Mouse (Mus musculus): Measurements from ENCODE around the gene Psmd4. TPM values are rescaled to one million over a fixed set of nuclear protein-coding genes. Genes with fewer than 3 reads are reported as not detected.
A peak's percentile ranks its signal among the peaks of the same experiment; 100 is the strongest.

Gene Psmd4
- polyA plus RNA-seq (2016; fragmentation: Nextera tagmentation; extraction: Ambion mirVana) = 282 and 332 TPM in 2 replicates

GRCm38 (mm10) chr3:95042166-95042837, at the start of gene Psmd4:
TSS of gene Psmd4 (minus strand) at chr3:95042614.
- Histone ChIP-seq H3K27ac (peak within 1 kb of the TSS; percentile 86), H3K27me3 (ENCODE audit: insufficient read depth, poor library complexity, severe bottlenecking) (no peaks in the 10 kb centered on the region), H3K36me3 (peaks cover 25% of the 10 kb centered on the region), H3K4me3 (peak within 1 kb of the TSS; percentile 77), H3K4me1 (peaks cover 11% of the 10 kb centered on the region; the same call in 1 of the 2 replicates), H3K9me3 (no peaks in the 10 kb centered on the region)
- WGBS = under 1% methylated on average over 36 of the region's 36 CpGs
- DNase-seq (ENCODE audit: low spot score) = peak; percentile 100

GRCm38 (mm10) chr3:95088071-95088470, 45.7 kb upstream of the Psmd4 start:
- H3K27me3 ChIP-seq (ENCODE audit: insufficient read depth, poor library complexity, severe bottlenecking) = no peaks in the 10 kb centered on the region
- WGBS = 93% methylated on average over 1 of the region's 1 CpGs
- no peaks in the 10 kb centered on the region for H3K9me3 ChIP-seq
- H3K4me1 ChIP-seq = 0 out of 2 replicates have a peak, but pooled peaks cover 2% of the 10 kb centered on the region
- no peak overlapping the region for H3K4me3 ChIP-seq
- no peak overlapping the region for H3K27ac ChIP-seq
- no peak for DNase-seq (ENCODE audit: low spot score)
- peaks cover 14% of the 10 kb centered on the region; the same call in 1 of the 2 replicates for H3K36me3 ChIP-seq

GRCm38 (mm10) chr3:95071606-95072005, 29.2 kb upstream of the Psmd4 start:
- Histone ChIP-seq H3K36me3 (peaks cover 90% of the 10 kb centered on the region), H3K9me3 (no peaks in the 10 kb centered on the region)
- no peak for DNase-seq (ENCODE audit: low spot score)

GRCm38 (mm10) chr3:95066570-95066969, 24.2 kb upstream of the Psmd4 start:
- H3K27me3 ChIP-seq (ENCODE audit: insufficient read depth, poor library complexity, severe bottlenecking) = no peaks in the 10 kb centered on the region
- peaks cover 97% of the 10 kb centered on the region for H3K36me3 ChIP-seq
- 70% methylated on average over 11 of the region's 11 CpGs for WGBS
- no peaks in the 10 kb centered on the region for H3K4me1 ChIP-seq
- H3K9me3 ChIP-seq = no peaks in the 10 kb centered on the region
- H3K27ac ChIP-seq = no peak overlapping the region
- no peak overlapping the region for H3K4me3 ChIP-seq
- no peak for DNase-seq (ENCODE audit: low spot score)

More at GRCm38 (mm10) chr3:95071606-95072005, 29.2 kb upstream of the Psmd4 start:
- 87% methylated on average over 2 of the region's 2 CpGs for WGBS
- Histone ChIP-seq H3K4me1 (no peaks in the 10 kb centered on the region), H3K27ac (no peak overlapping the region), H3K27me3 (ENCODE audit: insufficient read depth, poor library complexity, severe bottlenecking) (no peaks in the 10 kb centered on the region), H3K4me3 (no peak overlapping the region)

GRCm38 (mm10) chr3:95066095-95066494, 23.7 kb upstream of the Psmd4 start:
- no peak for DNase-seq (ENCODE audit: low spot score)
- Histone ChIP-seq H3K27me3 (ENCODE audit: insufficient read depth, poor library complexity, severe bottlenecking) (no peaks in the 10 kb centered on the region), H3K36me3 (peaks cover 97% of the 10 kb centered on the region), H3K9me3 (no peaks in the 10 kb centered on the region), H3K4me3 (no peak overlapping the region), H3K4me1 (no peaks in the 10 kb centered on the region), H3K27ac (no peak overlapping the region)
- WGBS = 89% methylated on average over 6 of the region's 6 CpGs

- no peak overlapping the region for H3K4me3 ChIP-seq
- H3K9me3 ChIP-seq = no peaks in the 10 kb centered on the region
- no peak overlapping the region for H3K27ac ChIP-seq
- peaks cover 97% of the 10 kb centered on the region for H3K36me3 ChIP-seq
- no peaks in the 10 kb centered on the region for H3K27me3 ChIP-seq (ENCODE audit: insufficient read depth, poor library complexity, severe bottlenecking)
- no peak for DNase-seq (ENCODE audit: low spot score)
- no peaks in the 10 kb centered on the region for H3K4me1 ChIP-seq
- WGBS = 88% methylated on average over 1 of the region's 1 CpGs
These were observed 23.1 kb upstream of the Psmd4 start for GRCm38 (mm10) chr3:95065553-95065952.

GRCm38 (mm10) chr3:95063741-95064140, 21.3 kb upstream of the Psmd4 start:
- DNase-seq (ENCODE audit: low spot score) = no peak
- 84% methylated on average over 4 of the region's 4 CpGs for WGBS
- no peaks in the 10 kb centered on the region for H3K4me1 ChIP-seq
- no peaks in the 10 kb centered on the region for H3K9me3 ChIP-seq
- no peaks in the 10 kb centered on the region for H3K27me3 ChIP-seq (ENCODE audit: insufficient read depth, poor library complexity, severe bottlenecking)
- peaks cover 98% of the 10 kb centered on the region for H3K36me3 ChIP-seq
- no peak overlapping the region for H3K27ac ChIP-seq
- H3K4me3 ChIP-seq = no peak overlapping the region

GRCm38 (mm10) chr3:95058078-95058477, 15.7 kb upstream of the Psmd4 start:
- Histone ChIP-seq H3K9me3 (no peaks in the 10 kb centered on the region), H3K4me1 (peaks cover 18% of the 10 kb centered on the region; the same call in 1 of the 2 replicates), H3K36me3 (peaks cover 60% of the 10 kb centered on the region), H3K27ac (no peak overlapping the region), H3K4me3 (no peak overlapping the region), H3K27me3 (ENCODE audit: insufficient read depth, poor library complexity, severe bottlenecking) (no peaks in the 10 kb centered on the region)
- no peak for DNase-seq (ENCODE audit: low spot score)
- WGBS = 76% methylated on average over 8 of the region's 8 CpGs

GRCm38 (mm10) chr3:95056275-95056674, 13.9 kb upstream of the Psmd4 start:
- Histone ChIP-seq H3K27me3 (ENCODE audit: insufficient read depth, poor library complexity, severe bottlenecking) (no peaks in the 10 kb centered on the region), H3K36me3 (peaks cover 42% of the 10 kb centered on the region), H3K9me3 (no peaks in the 10 kb centered on the region), H3K4me1 (peaks cover 18% of the 10 kb centered on the region; the same call in 1 of the 2 replicates), H3K4me3 (no peak overlapping the region), H3K27ac (no peak overlapping the region)
- no peak for DNase-seq (ENCODE audit: low spot score)
- WGBS = 80% methylated on average over 7 of the region's 7 CpGs

- H3K4me3 ChIP-seq = peak overlapping the region; percentile 0
- peak overlapping the region; percentile 80 for H3K27ac ChIP-seq
- peaks cover 18% of the 10 kb centered on the region; the same call in 1 of the 2 replicates for H3K4me1 ChIP-seq
- 7% methylated on average over 10 of the region's 10 CpGs for WGBS
- peaks cover 26% of the 10 kb centered on the region for H3K36me3 ChIP-seq
- H3K27me3 ChIP-seq (ENCODE audit: insufficient read depth, poor library complexity, severe bottlenecking) = no peaks in the 10 kb centered on the region
- DNase-seq (ENCODE audit: low spot score) = peak; percentile 86
- H3K9me3 ChIP-seq = no peaks in the 10 kb centered on the region
These were observed 12.3 kb upstream of the Psmd4 start for GRCm38 (mm10) chr3:95054481-95055260.

- H3K4me3 ChIP-seq = no peak overlapping the region
- peaks cover 16% of the 10 kb centered on the region for H3K36me3 ChIP-seq
- no peaks in the 10 kb centered on the region for H3K27me3 ChIP-seq (ENCODE audit: insufficient read depth, poor library complexity, severe bottlenecking)
- H3K27ac ChIP-seq = no peak overlapping the region
- DNase-seq (ENCODE audit: low spot score) = peak; percentile 82
- 36% methylated on average over 3 of the region's 3 CpGs for WGBS
- no peaks in the 10 kb centered on the region for H3K9me3 ChIP-seq
- H3K4me1 ChIP-seq = peaks cover 18% of the 10 kb centered on the region; the same call in 1 of the 2 replicates
These were observed 11.3 kb upstream of the Psmd4 start for GRCm38 (mm10) chr3:95053701-95054100.

- no peaks in the 10 kb centered on the region for H3K27me3 ChIP-seq (ENCODE audit: insufficient read depth, poor library complexity, severe bottlenecking)
- H3K4me3 ChIP-seq = no peak overlapping the region
- no peak for DNase-seq (ENCODE audit: low spot score)
- H3K36me3 ChIP-seq = peaks cover 9% of the 10 kb centered on the region
- WGBS = 50% methylated on average over 1 of the region's 1 CpGs
- peaks cover 22% of the 10 kb centered on the region; the same call in 1 of the 2 replicates for H3K4me1 ChIP-seq
- H3K27ac ChIP-seq = no peak overlapping the region
- no peaks in the 10 kb centered on the region for H3K9me3 ChIP-seq
These were observed 10.5 kb upstream of the Psmd4 start for GRCm38 (mm10) chr3:95052959-95053358.

- Histone ChIP-seq H3K36me3 (no peaks in the 10 kb centered on the region), H3K27me3 (ENCODE audit: insufficient read depth, poor library complexity, severe bottlenecking) (no peaks in the 10 kb centered on the region), H3K9me3 (no peaks in the 10 kb centered on the region), H3K4me3 (no peak overlapping the region; the same call in 1 of the 2 replicates), H3K27ac (no peak overlapping the region), H3K4me1 (0 out of 2 replicates have a peak, but pooled peaks cover 7% of the 10 kb centered on the region)
- no peak for DNase-seq (ENCODE audit: low spot score)
- WGBS = 66% methylated on average over 3 of the region's 3 CpGs
These were observed 5.5 kb upstream of the Psmd4 start for GRCm38 (mm10) chr3:95047914-95048313.
